Mouse (Mus musculus) lung, embryonic 16.5 days (tissue): ENCODE data around the gene Syce2. TPM values are rescaled to one million over a fixed set of nuclear protein-coding genes. Genes with fewer than 3 reads are reported as not detected.

Experiments
- ATAC-seq: fragments of 200-750 bp; cut with Nextera tagmentation; 2 replicates; pipeline ENCODE4 v1.8.0; 2017; ENCODE audit warnings: low read depth, mild to moderate bottlenecking, moderate library complexity
- H3K27ac ChIP-seq: fragments of 300-500 bp; sonication (generic); 2 replicates; pipeline ENCODE4 v1.5.1; 2014; ENCODE audit warnings: mild to moderate bottlenecking, control low read depth, low read length
- H3K27me3 ChIP-seq: fragments of 300-500 bp; sonication (generic); 2 replicates; pipeline ENCODE4 v1.6.1; 2014; ENCODE audit warnings: low read depth, low read length, mixed read lengths; ENCODE audit not compliant: control insufficient read depth, insufficient read depth
- H3K36me3 ChIP-seq: fragments of 300-500 bp; sonication (generic); 2 replicates; pipeline ENCODE4 v1.6.1; 2014; ENCODE audit warnings: low read length; ENCODE audit not compliant: control insufficient read depth, insufficient read depth
- H3K4me1 ChIP-seq: fragments of 300-500 bp; sonication (generic); replicated peaks from 2 replicates; pipeline ENCODE4 v1.6.1; 2014; ENCODE audit warnings: low read length, mixed read lengths; ENCODE audit not compliant: control insufficient read depth, insufficient read depth
- H3K4me2 ChIP-seq: fragments of 300-500 bp; sonication (generic); 2 replicates; pipeline ENCODE4 v1.6.1; 2014; ENCODE audit warnings: low read depth, low read length, control low read depth
- H3K4me3 ChIP-seq: fragments of 300-500 bp; sonication (generic); 2 replicates; pipeline ENCODE4 v1.5.1; 2014; ENCODE audit warnings: mild to moderate bottlenecking, low read length, control low read depth
- H3K9ac ChIP-seq: fragments of 300-500 bp; sonication (generic); 2 replicates; pipeline ENCODE4 v1.6.1; 2014; ENCODE audit warnings: low read length, control low read depth
- H3K9me3 ChIP-seq: fragments of 300-500 bp; sonication (generic); 2 replicates; pipeline ENCODE4 v1.6.1; 2016; ENCODE audit warnings: low read length; ENCODE audit not compliant: control insufficient read depth
- WGBS: fragments of 180-500 bp; shearing (Covaris S2); extraction: QIAGEN DNeasy Blood & Tissue Kit; methylation state at CpG from one replicate; pipeline ENCODE4 v1.1.7; 2014; 5-methylcytosine and 5-hydroxymethylcytosine counted together
- polyA plus RNA-seq: library from polyadenylated mRNA; unstranded; fragments of >200 nt; fragmentation: Nextera tagmentation; extraction: Ambion mirVana; gene quantifications from 2 replicates; pipeline ENCODE4 v1.2.1, GENCODE M21; 2015

Gene Syce2
- polyA plus RNA-seq, 1 experiment from 2014 or later, result 59.6 TPM

- H3K9me3 ChIP-seq, result no peaks in the 10 kb centered on the region
- 76% methylated on average over 1 of the region's 1 CpGs for WGBS
- peaks cover 30% of the 10 kb centered on the region for H3K4me1 ChIP-seq
- no peaks in the 10 kb centered on the region for H3K27me3 ChIP-seq
- ATAC-seq, result no peak
- no peak overlapping the region for H3K27ac ChIP-seq
- H3K36me3 ChIP-seq, result peaks cover 58% of the 10 kb centered on the region
- no peak overlapping the region for H3K9ac ChIP-seq
- no peak overlapping the region for H3K4me3 ChIP-seq
- H3K4me2 ChIP-seq, result no peak overlapping the region
Observed at GRCm38 (mm10) chr8:84841514-84841913, 30.4 kb upstream of the Syce2 start.

- peak overlapping the region; percentile 79 for H3K4me2 ChIP-seq
- peak overlapping the region; percentile 98 for H3K9ac ChIP-seq
- no peak overlapping the region for H3K27ac ChIP-seq
- no peaks in the 10 kb centered on the region for H3K9me3 ChIP-seq
- 64% methylated on average over 9 of the region's 9 CpGs for WGBS
- H3K27me3 ChIP-seq, result no peaks in the 10 kb centered on the region
- ATAC-seq, result no peak
- peaks cover 39% of the 10 kb centered on the region for H3K36me3 ChIP-seq
- peaks cover 31% of the 10 kb centered on the region for H3K4me1 ChIP-seq
- peak overlapping the region; percentile 99 for H3K4me3 ChIP-seq
Observed at GRCm38 (mm10) chr8:84844397-84845070, 27.4 kb upstream of the Syce2 start.

GRCm38 (mm10) chr8:84845355-84846093, 26.4 kb upstream of the Syce2 start:
- H3K27ac ChIP-seq, result peak overlapping the region; percentile 88
- peaks cover 39% of the 10 kb centered on the region for H3K36me3 ChIP-seq
- H3K4me1 ChIP-seq, result peaks cover 29% of the 10 kb centered on the region
- peak overlapping the region; percentile 98 for H3K9ac ChIP-seq
- ATAC-seq, result no peak
- 10% methylated on average over 12 of the region's 12 CpGs for WGBS
- H3K4me3 ChIP-seq, result peak overlapping the region; percentile 99
- H3K9me3 ChIP-seq, result no peaks in the 10 kb centered on the region
- no peaks in the 10 kb centered on the region for H3K27me3 ChIP-seq
- peak overlapping the region; percentile 79 for H3K4me2 ChIP-seq

GRCm38 (mm10) chr8:84846094-84846721, 25.7 kb upstream of the Syce2 start:
- ATAC-seq, result peak; percentile 20
- peak overlapping the region; percentile 79 for H3K4me2 ChIP-seq
- under 1% methylated on average over 30 of the region's 30 CpGs for WGBS

GRCm38 (mm10) chr8:84846722-84847572, 25.0 kb upstream of the Syce2 start, which contains the start of gene Calr:
Gene Calr, minus strand, starts transcription at chr8:84846934.
- WGBS, result under 1% methylated on average over 54 of the region's 55 CpGs
- Histone ChIP-seq H3K4me1 (peaks cover 29% of the 10 kb centered on the region), H3K4me2 (peak within 1 kb of the TSS; percentile 79), H3K27ac (peak within 1 kb of the TSS; percentile 88), H3K9ac (peak within 1 kb of the TSS; percentile 98), H3K36me3 (peaks cover 34% of the 10 kb centered on the region), H3K9me3 (no peaks in the 10 kb centered on the region), H3K27me3 (no peaks in the 10 kb centered on the region), H3K4me3 (peak within 1 kb of the TSS; percentile 99)
- peak; percentile 99 for ATAC-seq

More at GRCm38 (mm10) chr8:84846094-84846721, 25.7 kb upstream of the Syce2 start:
- peak overlapping the region; percentile 98 for H3K9ac ChIP-seq
- H3K36me3 ChIP-seq, result peaks cover 39% of the 10 kb centered on the region
- H3K9me3 ChIP-seq, result no peaks in the 10 kb centered on the region
- H3K27me3 ChIP-seq, result no peaks in the 10 kb centered on the region
- H3K4me3 ChIP-seq, result peak overlapping the region; percentile 99
- H3K27ac ChIP-seq, result peak overlapping the region; percentile 88
- peaks cover 29% of the 10 kb centered on the region for H3K4me1 ChIP-seq

- Histone ChIP-seq H3K4me1 (peaks cover 27% of the 10 kb centered on the region), H3K4me2 (peak overlapping the region; percentile 73), H3K4me3 (peak overlapping the region; percentile 60), H3K27ac (peak overlapping the region; percentile 74), H3K36me3 (peaks cover 25% of the 10 kb centered on the region), H3K9me3 (no peaks in the 10 kb centered on the region), H3K9ac (peak overlapping the region; percentile 73), H3K27me3 (no peaks in the 10 kb centered on the region)
- 36% methylated on average over 6 of the region's 6 CpGs for WGBS
- no peak for ATAC-seq
Observed at GRCm38 (mm10) chr8:84847684-84848435, 24.1 kb upstream of the Syce2 start.

GRCm38 (mm10) chr8:84856434-84856833, 15.5 kb upstream of the Syce2 start:
- Histone ChIP-seq H3K4me1 (peaks cover 11% of the 10 kb centered on the region), H3K4me3 (no peak overlapping the region), H3K4me2 (no peak overlapping the region), H3K36me3 (peaks cover 10% of the 10 kb centered on the region), H3K9ac (no peak overlapping the region), H3K27ac (no peak overlapping the region), H3K9me3 (no peaks in the 10 kb centered on the region), H3K27me3 (no peaks in the 10 kb centered on the region)
- WGBS, result 93% methylated on average over 3 of the region's 3 CpGs
- ATAC-seq, result peak; percentile 20; the same call in 1 of the 2 replicates

- H3K9ac ChIP-seq, result peak within 1 kb of the TSS; percentile 87
- peaks cover 11% of the 10 kb centered on the region for H3K4me1 ChIP-seq
- peak within 1 kb of the TSS; percentile 93 for H3K4me2 ChIP-seq
- no peaks in the 10 kb centered on the region for H3K27me3 ChIP-seq
- peak within 1 kb of the TSS; percentile 79 for H3K4me3 ChIP-seq
- H3K36me3 ChIP-seq, result peaks cover 14% of the 10 kb centered on the region
- under 1% methylated on average over 39 of the region's 39 CpGs for WGBS
- peak; percentile 96 for ATAC-seq
- H3K27ac ChIP-seq, result peak within 1 kb of the TSS; percentile 69
- H3K9me3 ChIP-seq, result no peaks in the 10 kb centered on the region
Observed at GRCm38 (mm10) chr8:84856864-84857441, 15.0 kb upstream of the Syce2 start, which contains the start of gene Farsa. Gene Farsa, plus strand, starts transcription at chr8:84856989.
